Mouse (Mus musculus): ENCODE data around the gene Aldh16a1. TPM values are rescaled to one million over a fixed set of nuclear protein-coding genes. Genes with fewer than 3 reads are reported as not detected.

The Aldh16a1 gene
- polyA plus RNA-seq, 1 experiment from 2014 or later, result 26.7 TPM

GRCm38 (mm10) chr7:45149545-45149944, 4.8 kb downstream of the Aldh16a1 start:
- TF ChIP-seq CTCF (IDR thresholded peaks at IDR 0.05) (no peak), EP300 (IDR thresholded peaks at IDR 0.05) (no peak)
- Histone ChIP-seq H3K4me3 (ENCODE audit: low read depth, low read length) (no peak overlapping the region), H3K9ac (replicated peaks; ENCODE audit: low read depth) (no peak overlapping the region), H3K4me2 (replicated peaks; ENCODE audit: low read depth, low read length) (no peak overlapping the region), H3K36me3 (ENCODE audit: insufficient read depth, low read length) (0 out of 2 replicates have a peak, but pooled peaks cover 12% of the 10 kb centered on the region), H3K4me1 (ENCODE audit: insufficient read depth, low read depth, low read length) (no peaks in the 10 kb centered on the region), H3K27ac (ENCODE audit: low read length) (no peak overlapping the region), H3K27me3 (replicated peaks; ENCODE audit: insufficient read depth, low read length) (no peaks in the 10 kb centered on the region), H3K9me3 (ENCODE audit: low read length) (no peaks in the 10 kb centered on the region)
- ATAC-seq (no peak), DNase-seq (ENCODE audit: low spot score) (peak; percentile 28)
- WGBS, result 62% methylated on average over 6 of the region's 6 CpGs

- ATAC-seq, result no peak
- DNase-seq (ENCODE audit: low spot score), result no peak
- no peak overlapping the region for H3K27ac ChIP-seq (ENCODE audit: low read length)
- H3K4me1 ChIP-seq (ENCODE audit: insufficient read depth, low read depth, low read length), result no peaks in the 10 kb centered on the region
- 0 out of 2 replicates have a peak, but pooled peaks cover 12% of the 10 kb centered on the region for H3K36me3 ChIP-seq (ENCODE audit: insufficient read depth, low read length)
- TF ChIP-seq EP300 (IDR thresholded peaks at IDR 0.05), result no peak
- no peak for TF ChIP-seq CTCF (IDR thresholded peaks at IDR 0.05)
- no peak overlapping the region for H3K9ac ChIP-seq (replicated peaks; ENCODE audit: low read depth)
- no peak overlapping the region for H3K4me3 ChIP-seq (ENCODE audit: low read depth, low read length)
- 45% methylated on average over 4 of the region's 4 CpGs for WGBS
- H3K27me3 ChIP-seq (replicated peaks; ENCODE audit: insufficient read depth, low read length), result no peaks in the 10 kb centered on the region
- no peaks in the 10 kb centered on the region for H3K9me3 ChIP-seq (ENCODE audit: low read length)
- H3K4me2 ChIP-seq (replicated peaks; ENCODE audit: low read depth, low read length), result no peak overlapping the region
These were observed 5.8 kb downstream of the Aldh16a1 start for GRCm38 (mm10) chr7:45148534-45149098.

- Histone ChIP-seq H3K27ac (ENCODE audit: low read length) (no peak overlapping the region), H3K4me1 (ENCODE audit: insufficient read depth, low read depth, low read length) (no peaks in the 10 kb centered on the region), H3K36me3 (ENCODE audit: insufficient read depth, low read length) (0 out of 2 replicates have a peak, but pooled peaks cover 12% of the 10 kb centered on the region), H3K9me3 (ENCODE audit: low read length) (no peaks in the 10 kb centered on the region), H3K9ac (replicated peaks; ENCODE audit: low read depth) (no peak overlapping the region), H3K4me2 (replicated peaks; ENCODE audit: low read depth, low read length) (no peak overlapping the region), H3K27me3 (replicated peaks; ENCODE audit: insufficient read depth, low read length) (no peaks in the 10 kb centered on the region), H3K4me3 (ENCODE audit: low read depth, low read length) (no peak overlapping the region)
- DNase-seq (ENCODE audit: low spot score) (no peak), ATAC-seq (no peak)
- WGBS, result 66% methylated on average over 11 of the region's 11 CpGs
- TF ChIP-seq CTCF (IDR thresholded peaks at IDR 0.05), result no peak
- no peak for TF ChIP-seq EP300 (IDR thresholded peaks at IDR 0.05)
These were observed 6.5 kb downstream of the Aldh16a1 start for GRCm38 (mm10) chr7:45147899-45148298.

GRCm38 (mm10) chr7:45147267-45147666, 7.1 kb downstream of the Aldh16a1 start:
- Histone ChIP-seq H3K9ac (replicated peaks; ENCODE audit: low read depth) (no peak overlapping the region), H3K27me3 (replicated peaks; ENCODE audit: insufficient read depth, low read length) (no peaks in the 10 kb centered on the region), H3K4me1 (ENCODE audit: insufficient read depth, low read depth, low read length) (no peaks in the 10 kb centered on the region), H3K27ac (ENCODE audit: low read length) (no peak overlapping the region), H3K4me3 (ENCODE audit: low read depth, low read length) (no peak overlapping the region), H3K9me3 (ENCODE audit: low read length) (no peaks in the 10 kb centered on the region), H3K36me3 (ENCODE audit: insufficient read depth, low read length) (0 out of 2 replicates have a peak, but pooled peaks cover 12% of the 10 kb centered on the region), H3K4me2 (replicated peaks; ENCODE audit: low read depth, low read length) (no peak overlapping the region)
- 90% methylated on average over 11 of the region's 11 CpGs for WGBS
- ATAC-seq (no peak), DNase-seq (ENCODE audit: low spot score) (no peak)
- TF ChIP-seq EP300 (IDR thresholded peaks at IDR 0.05) (no peak), CTCF (IDR thresholded peaks at IDR 0.05) (no peak)

GRCm38 (mm10) chr7:45145460-45145859, 8.9 kb downstream of the Aldh16a1 start:
- ATAC-seq, result no peak
- 93% methylated on average over 8 of the region's 8 CpGs for WGBS
- no peak overlapping the region for H3K4me3 ChIP-seq (ENCODE audit: low read depth, low read length)
- TF ChIP-seq EP300 (IDR thresholded peaks at IDR 0.05) (no peak), CTCF (IDR thresholded peaks at IDR 0.05) (no peak)
- H3K4me2 ChIP-seq (replicated peaks; ENCODE audit: low read depth, low read length), result no peak overlapping the region
- no peaks in the 10 kb centered on the region for H3K4me1 ChIP-seq (ENCODE audit: insufficient read depth, low read depth, low read length)
- no peaks in the 10 kb centered on the region for H3K9me3 ChIP-seq (ENCODE audit: low read length)
- no peak overlapping the region for H3K9ac ChIP-seq (replicated peaks; ENCODE audit: low read depth)
- 0 out of 2 replicates have a peak, but pooled peaks cover 12% of the 10 kb centered on the region for H3K36me3 ChIP-seq (ENCODE audit: insufficient read depth, low read length)
- no peak for DNase-seq (ENCODE audit: low spot score)
- H3K27me3 ChIP-seq (replicated peaks; ENCODE audit: insufficient read depth, low read length), result no peaks in the 10 kb centered on the region
- H3K27ac ChIP-seq (ENCODE audit: low read length), result no peak overlapping the region

- Histone ChIP-seq H3K36me3 (ENCODE audit: insufficient read depth, low read length) (0 out of 2 replicates have a peak, but pooled peaks cover 12% of the 10 kb centered on the region), H3K27me3 (replicated peaks; ENCODE audit: insufficient read depth, low read length) (no peaks in the 10 kb centered on the region), H3K4me2 (replicated peaks; ENCODE audit: low read depth, low read length) (no peak overlapping the region), H3K27ac (ENCODE audit: low read length) (no peak overlapping the region), H3K9me3 (ENCODE audit: low read length) (no peaks in the 10 kb centered on the region), H3K4me1 (ENCODE audit: insufficient read depth, low read depth, low read length) (no peaks in the 10 kb centered on the region), H3K4me3 (ENCODE audit: low read depth, low read length) (no peak overlapping the region), H3K9ac (replicated peaks; ENCODE audit: low read depth) (no peak overlapping the region)
- DNase-seq (ENCODE audit: low spot score) (no peak), ATAC-seq (no peak)
- 78% methylated on average over 13 of the region's 13 CpGs for WGBS
- TF ChIP-seq CTCF (IDR thresholded peaks at IDR 0.05), result no peak
- TF ChIP-seq EP300 (IDR thresholded peaks at IDR 0.05), result no peak
These were observed 9.8 kb downstream of the Aldh16a1 start for GRCm38 (mm10) chr7:45144368-45145174.
